Mouse (Mus musculus) left cerebral cortex, postnatal 14 days (tissue): Measurements from ENCODE around the gene Med28. TPM values are rescaled to one million over a fixed set of nuclear protein-coding genes. Genes with fewer than 3 reads are reported as not detected.

ENCODE experiments used
- DNase-seq, 2 experiments: peaks; one replicate each; pipeline ENCODE4 v3.0.0; 2021 to 2022; ENCODE audit warnings: low spot score in 2 of 2, mixed read lengths in 1 of 2
- intact Hi-C: fragments of 180-260 bp; cut with DNase I; formaldehyde crosslinking; loops from one replicate; pipeline ENCODE4 v1.15.1; 2025
- total RNA-seq, 2 experiments: library from RNA; stranded (reverse); gene quantifications; 2 replicates each; pipeline ENCODE4 v1.2.3; 2021

Gene Med28
- total RNA-seq, 2 experiments from 2014 or later = 79.0 to 83.9 TPM

DNA sequence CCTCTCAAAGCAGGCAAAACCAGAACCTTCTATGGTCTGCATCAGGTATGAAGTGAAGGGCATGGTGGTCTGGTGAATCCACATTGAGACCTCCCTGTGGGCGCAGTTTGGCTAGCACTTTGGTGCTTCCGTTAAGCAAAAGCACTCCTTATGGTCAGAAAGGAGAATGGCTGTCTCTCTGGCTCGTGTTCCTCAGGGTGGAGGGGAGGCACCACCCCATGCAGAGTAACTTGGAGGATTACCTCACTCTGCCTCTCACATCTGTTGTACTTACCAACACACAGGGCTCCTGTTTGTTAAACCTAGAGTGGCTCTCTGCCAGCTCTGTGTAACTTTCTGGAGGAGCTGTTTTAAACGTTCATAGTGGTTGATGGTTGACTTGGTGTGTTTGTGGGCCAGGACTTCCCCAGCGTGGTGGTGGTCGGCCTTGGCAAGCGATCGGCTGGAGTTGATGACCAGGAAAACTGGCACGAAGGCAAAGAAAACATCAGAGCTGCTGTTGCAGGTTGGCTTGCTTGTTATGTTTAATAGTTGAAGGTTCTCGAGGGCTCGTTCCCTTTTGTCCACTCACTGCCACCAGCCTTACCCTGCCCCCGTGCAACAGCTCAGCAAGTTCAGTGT lies 23.0 kb upstream of the Med28 start:
- intact Hi-C loops = no loop called here
- DNase-seq = no peak

DNA sequence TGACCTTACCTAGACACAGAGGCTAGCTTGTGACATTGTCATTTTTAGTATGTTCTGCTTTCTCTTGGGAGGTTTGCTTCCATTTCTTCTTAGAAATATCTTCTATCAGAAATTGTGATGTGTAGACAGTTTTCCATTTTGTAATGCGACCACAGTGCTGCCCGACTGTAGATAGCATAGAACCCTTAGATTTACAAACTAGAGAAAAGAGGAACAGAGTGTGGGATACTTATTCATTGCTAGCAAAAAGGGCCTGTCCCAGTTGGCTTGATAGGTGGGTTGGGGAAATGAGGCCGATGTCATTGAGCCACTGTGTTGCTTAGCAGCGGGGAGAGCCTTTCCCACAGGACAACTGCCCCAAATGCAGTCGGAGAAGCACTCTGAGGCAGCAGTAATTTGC lies 22.5 kb upstream of the Med28 start:
- no peak for DNase-seq
- intact Hi-C loops = no loop called here

DNA sequence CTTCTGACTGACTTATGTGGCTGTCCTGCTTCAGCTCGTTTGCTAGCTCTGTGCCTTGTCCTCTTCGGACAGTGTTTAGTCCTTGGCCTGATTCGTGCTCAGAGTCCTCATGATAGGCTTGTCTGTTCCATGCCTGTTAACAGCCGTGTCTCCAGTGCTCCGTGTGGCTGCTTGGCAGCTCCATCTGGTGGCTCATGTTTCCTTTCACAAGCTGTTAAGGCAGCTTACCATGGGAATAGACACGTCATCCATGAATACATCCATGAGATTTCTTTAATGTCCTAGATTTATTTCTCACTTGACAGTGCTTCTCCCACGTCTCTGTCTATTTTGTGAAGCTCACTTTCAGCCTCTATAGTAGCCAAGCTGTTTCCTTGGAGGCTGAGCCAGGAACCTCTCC lies 10.0 kb upstream of the Med28 start:
- intact Hi-C loops = no loop called here
- peak; percentile 19 to 65 for DNase-seq

DNA sequence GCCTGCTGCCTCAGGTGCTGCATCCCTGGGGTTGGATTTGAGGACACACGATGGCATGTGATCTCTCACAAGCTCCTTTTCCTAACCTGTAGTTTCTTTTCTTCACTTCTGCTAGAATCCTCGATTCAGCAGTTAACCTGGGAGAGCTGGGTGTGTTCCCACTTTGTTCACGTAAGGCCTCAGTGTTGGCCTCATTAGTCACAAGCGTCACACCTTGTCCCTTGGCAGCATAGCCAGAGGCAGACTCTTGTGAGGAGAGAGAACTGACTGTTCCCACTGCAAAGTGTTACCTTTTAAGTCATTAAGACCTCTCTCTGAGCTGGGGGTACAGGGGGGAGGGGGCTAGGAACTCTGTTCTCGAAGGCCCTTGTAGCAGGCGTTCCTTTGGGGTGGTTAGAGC lies 7.1 kb upstream of the Med28 start:
- DNase-seq = no peak
- intact Hi-C loops = no loop called here

DNA sequence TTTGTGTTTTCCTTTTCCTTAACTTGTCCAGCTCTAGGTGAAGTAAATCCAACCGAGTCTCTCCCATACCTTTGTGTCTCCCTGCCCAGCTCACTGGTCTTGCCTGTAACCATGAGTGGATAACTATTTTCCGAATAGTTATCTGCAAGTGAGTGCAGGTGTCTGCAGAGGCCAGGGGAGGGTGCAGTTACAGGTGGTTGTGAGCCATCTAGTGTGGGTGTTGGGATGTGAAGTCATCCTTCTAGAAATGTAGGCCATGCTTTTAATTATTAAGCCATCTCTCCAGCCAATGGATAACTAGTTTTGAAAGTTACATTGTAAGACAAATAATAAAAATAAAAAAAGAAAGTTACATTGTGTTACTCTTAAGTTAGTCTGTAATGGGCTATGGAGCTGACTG lies 6.5 kb upstream of the Med28 start:
- intact Hi-C loops = no loop called here
- no peak for DNase-seq

DNA sequence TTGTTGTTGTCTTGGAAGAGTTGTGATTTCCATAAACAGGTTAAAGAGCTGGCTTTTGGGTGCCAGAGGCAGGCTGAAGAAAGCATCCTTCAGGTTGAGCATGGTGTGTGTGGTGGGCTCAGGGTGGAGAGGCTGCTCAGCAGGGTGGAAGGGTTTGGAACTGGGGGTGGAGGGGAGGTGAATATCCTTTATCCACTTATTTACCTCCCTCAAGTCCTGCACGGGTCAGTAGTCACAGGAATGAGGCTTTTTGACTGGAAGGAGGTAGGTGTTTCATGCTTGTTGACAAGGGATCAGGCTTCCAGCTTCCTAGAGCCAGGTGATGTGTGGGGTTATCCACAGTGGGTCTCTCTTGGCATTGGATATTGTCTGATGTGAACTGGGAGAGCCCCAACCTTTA lies 5.4 kb upstream of the Med28 start:
- intact Hi-C loops = no loop called here

DNA sequence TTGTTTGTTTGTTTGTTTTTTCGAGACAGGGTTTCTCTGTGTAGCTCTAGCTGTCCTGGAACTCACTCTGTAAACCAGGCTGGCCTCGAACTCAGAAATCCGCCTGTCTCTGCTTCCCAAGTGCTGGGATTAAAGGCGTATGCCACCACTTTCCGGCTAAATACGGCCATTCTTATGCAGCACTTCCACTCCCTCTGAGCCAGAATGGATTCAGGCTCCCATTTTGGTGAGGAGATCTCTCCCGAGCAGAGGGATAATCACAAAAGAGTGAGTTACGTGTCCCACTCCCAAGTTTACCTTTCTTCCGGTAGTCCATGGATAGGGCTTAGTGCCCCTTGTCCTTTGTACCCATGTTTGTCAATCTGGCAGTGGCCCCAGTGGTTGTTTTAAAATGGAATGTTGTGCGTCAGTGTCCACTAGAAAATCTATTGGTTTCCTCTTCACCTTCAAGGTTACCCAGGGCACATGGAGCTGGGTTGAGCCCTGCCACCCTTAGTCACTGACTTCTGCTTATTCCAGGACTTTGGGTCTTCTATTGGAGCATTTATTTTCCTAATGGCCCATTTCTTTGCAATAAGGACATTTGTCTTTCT lies 4.8 kb upstream of the Med28 start:
- DNase-seq = no peak
- intact Hi-C loops = no loop called here

More for the DNA sequence above, 5.4 kb upstream of the Med28 start:
- no peak for DNase-seq

DNA sequence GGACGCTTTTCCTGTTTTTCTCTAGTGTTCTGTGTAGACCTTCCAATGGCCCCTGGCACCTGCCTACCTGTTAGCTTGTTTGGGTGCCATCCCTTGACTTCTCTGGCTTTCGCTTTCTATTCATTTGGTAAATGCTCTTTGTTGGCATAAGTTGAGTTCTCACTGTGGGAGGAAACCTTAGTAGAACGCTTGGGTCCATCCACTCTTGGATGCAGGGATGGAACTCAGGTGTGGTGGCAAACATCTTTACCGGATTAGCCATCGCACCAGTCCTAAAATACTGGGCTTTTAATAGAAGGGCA lies 731 bp downstream of the Med28 start:
- intact Hi-C loops = no loop called here
- no peak for DNase-seq

DNA sequence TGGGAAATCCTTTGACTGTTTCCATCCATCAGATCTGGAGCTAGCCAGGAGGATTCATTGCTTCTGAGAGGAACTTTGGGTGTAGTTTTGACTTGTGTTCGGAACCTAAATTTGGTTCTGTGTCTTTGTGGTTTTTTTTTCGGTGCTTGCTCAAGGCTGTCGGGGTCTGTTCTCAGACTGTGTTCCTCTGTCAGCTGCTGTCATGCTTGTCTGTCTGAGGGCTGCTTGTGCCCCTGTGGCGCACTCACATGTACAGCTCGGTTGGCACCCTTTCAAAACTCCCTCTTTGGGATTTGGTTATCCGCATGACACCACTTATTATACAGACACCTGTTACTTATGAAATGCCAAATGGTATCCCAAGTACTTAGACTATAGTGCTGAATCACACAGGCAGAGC lies 1.6 kb downstream of the Med28 start:
- intact Hi-C loops = no loop called here
- DNase-seq = no peak

DNA sequence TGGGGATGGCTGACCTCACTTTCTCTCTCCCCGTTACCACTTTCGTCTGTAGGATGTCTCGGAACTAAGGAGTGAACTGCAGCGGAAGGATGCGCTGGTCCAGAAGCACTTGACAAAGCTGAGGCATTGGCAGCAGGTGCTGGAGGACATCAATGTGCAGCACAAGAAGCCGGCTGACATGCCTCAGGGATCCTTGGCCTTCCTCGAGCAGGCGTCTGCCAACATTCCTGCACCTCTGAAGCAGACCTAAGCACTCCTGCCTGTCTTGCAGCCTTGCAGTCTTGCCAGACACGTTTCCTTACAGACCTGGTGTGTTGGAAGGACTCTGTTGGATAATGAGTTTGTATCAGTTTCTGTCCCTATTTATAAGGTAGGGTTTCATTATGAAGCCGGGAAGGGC lies 5.1 kb downstream of the Med28 start:
- intact Hi-C loops = no loop called here
- no peak for DNase-seq

DNA sequence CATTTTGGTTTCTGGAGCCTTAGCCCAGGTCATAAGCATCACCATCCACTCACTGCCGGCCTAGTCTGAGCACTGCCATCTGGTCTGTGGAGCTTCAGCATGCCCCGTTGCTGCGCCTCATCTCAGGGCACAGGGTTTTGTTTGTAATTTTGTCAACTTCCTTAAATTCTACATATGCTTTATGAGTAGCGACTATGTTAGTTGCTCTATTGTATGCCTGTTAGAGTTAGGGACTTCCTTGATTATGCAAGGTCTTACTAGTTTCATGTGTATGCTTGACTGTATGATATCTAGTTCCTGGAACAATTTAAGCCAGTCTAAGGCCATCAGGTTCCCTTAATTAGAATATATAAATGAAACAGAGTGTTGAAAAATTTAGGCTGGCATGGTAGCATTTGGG lies 6.3 kb downstream of the Med28 start:
- DNase-seq = no peak
- intact Hi-C loops = no loop called here

DNA sequence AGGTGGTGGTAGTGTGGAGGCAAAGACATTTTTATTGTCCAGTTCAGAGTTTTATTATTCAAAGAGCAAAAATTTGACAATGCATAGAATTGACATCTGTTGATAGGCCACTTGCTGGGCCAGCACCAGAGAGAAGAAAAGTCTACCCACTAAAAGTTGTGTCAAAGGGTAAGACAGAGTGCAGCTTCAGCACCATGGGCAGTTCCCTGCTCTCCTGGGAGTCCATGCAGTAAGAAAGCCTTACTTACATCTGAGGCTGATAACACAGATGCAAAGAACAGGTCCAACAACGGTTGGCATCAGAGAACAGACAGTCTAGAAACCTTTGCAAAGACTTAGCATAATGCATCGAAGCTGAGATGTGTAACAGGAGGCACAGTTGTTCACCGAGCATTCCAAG lies 9.7 kb downstream of the Med28 start:
- intact Hi-C loops = loop anchor here (5.0 kb wide), 1 partner anchor 57 kb away; no protein-coding TSS in a partner anchor
- no peak for DNase-seq

DNA sequence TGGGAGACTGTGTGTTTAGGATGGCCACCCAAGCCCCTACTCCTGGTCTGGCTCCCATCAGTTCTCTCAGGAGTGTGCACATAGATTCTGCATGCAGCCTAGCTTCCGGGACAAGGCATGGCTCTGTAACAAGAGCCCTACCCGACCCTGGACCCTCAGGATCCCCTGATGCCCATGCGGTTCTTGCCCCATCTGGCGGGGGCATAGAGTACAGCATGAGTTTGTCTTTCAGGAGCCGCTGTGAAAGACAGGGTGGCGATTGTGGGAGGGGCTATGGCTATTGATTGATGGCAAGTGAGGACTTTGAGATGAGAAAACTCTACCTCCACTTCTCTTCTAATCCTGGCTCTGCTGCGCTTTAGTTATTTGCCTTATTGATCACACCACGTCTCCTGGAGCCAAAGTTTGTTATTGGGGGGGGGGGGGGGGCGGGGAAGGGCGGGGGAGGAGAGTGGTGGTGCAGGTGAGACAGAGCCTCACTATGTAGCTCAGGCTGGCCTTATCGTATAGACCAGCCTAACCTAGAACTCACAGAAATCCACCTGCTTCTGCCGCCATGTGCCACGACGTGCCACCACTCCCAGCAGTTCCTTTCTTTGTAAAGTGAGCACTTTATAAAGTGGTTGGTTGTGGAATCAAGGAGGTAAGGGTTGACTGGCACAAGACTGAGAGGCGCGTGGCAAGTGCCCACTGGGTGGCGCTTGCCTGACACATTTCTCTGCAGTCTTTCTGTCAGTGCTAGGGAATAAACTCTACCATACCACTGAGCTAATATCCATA lies 14.5 kb downstream of the Med28 start:
- intact Hi-C loops = loop anchor here (1.0 to 5.0 kb wide), 3 partner anchors 62 to 813 kb away; no protein-coding TSS in a partner anchor
- peak; percentile 67 to 74 for DNase-seq

DNA sequence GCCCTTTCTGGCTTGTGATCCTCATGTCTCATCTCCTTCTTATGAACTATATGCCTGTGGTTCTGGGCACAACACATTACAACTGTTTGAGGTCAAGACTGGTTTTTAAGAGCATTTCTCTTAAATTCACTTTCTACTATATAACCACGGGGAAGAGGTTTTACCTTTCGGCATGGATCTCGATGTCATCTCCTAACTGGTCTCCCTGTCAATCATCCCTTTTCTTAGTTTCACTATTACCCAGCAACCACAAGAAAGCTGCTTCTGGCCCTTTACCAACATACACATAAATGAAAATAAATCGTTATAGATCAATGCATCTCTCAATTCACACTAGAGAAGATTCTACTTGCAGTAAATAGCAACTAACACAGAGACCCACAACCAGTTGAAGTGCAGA lies 15.1 kb downstream of the Med28 start:
- intact Hi-C loops = loop anchor here (1.0 to 5.0 kb wide), 2 partner anchors 133 to 812 kb away; no protein-coding TSS in a partner anchor
- no peak for DNase-seq

DNA sequence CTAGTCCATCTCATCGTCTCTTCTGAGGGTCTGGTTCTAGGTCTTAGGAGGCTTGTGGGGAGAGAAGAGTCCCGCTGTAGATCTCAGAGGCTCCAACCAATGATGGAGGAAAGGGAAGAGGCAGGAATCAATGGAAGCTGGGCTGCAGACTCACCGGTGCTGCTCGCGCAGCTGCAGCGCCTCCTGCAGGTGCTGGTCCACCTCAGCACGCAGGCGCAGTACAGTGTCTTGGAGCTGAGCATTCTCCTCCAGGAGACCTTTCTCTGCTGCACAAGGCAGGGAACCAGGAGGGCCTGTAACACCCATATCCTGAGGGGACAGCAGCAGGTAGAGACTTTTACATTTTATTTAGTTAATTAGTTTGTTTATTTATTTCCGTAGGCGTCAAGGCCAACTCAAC lies 19.5 kb downstream of the Med28 start:
- DNase-seq = no peak
- intact Hi-C loops = loop anchor here (5.0 kb wide), 1 partner anchor 808 kb away; no protein-coding TSS in a partner anchor

DNA sequence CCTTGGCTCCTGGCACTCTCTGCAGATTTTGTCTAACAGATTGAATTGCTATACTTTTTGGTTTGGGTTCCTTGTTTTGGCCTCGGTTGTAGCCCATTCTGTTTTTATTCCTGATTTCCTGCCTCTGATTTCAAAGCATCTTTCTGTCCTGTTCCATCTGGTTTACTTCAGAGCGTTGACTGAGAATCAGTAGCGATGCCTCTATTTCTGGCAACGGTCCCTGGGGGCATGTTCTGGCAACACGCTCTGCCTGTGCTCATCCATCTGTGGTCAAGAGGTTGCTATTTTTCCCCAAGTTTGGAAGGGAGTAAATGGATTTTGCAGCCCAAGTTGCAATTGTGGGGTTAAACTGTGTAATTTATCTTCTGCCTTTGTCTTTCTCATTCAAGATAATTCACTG lies 23.3 kb downstream of the Med28 start:
- intact Hi-C loops = no loop called here
- no peak for DNase-seq

DNA sequence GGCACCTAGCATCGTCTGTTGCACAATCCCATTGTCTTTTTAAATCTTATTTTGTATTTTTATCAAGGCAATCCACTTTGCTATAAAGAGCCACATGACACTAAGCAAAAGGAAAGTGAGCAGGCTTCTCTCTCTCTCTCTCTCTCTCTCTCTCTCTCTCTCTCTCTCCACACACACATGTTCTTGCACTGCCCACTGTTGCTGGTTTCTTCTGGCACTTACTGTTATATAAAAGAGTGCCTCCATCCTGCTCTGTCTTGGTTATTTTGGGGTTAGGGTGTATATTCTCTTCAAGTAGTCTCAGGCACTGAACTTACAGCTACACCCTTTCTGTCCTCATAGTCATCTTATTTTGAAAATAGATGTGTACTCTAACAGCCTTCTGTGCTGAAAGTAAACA lies 29.6 kb downstream of the Med28 start:
- no peak for DNase-seq
- intact Hi-C loops = no loop called here

DNA sequence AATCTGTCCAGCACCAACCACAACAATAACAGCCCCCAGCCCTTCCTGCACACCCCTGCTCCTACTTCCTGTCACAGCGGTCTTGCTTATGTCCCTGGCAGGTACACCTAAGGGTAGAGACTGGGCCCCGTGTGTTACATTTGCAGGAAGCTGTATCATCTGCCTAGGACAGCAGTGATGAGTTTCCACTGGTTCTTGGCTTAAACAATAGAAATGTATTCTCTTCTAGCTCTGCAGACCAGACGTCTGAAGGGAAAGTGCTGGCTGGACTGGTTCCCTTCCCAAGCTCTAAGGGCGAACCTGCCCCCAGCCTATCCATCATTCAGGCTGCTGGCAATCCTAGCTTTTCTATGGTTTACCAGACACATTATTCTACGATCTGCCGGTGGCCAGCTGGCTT lies 44.0 kb downstream of the Med28 start:
- DNase-seq = no peak

DNA sequence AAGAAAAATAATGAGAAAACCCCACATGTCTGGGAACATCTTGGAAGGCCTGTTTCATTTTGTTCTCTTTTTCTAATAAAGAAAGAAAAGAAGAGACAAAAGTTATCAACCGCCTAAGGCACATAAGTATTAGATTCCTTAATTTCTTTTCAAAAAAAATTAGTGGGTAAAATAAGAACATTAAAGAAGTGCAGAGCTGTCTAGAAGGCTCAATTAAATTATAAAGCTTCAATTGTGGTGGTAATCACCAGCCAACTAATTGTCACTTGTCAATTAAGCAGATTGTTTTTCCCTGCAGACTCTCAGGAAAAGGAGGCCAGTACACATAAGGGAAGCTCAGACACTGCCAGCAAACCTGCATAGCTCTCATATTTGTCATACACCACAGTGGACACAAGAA lies 45.8 kb downstream of the Med28 start:
- intact Hi-C loops = no loop called here

More for the DNA sequence above, 44.0 kb downstream of the Med28 start:
- intact Hi-C loops = no loop called here

DNA sequence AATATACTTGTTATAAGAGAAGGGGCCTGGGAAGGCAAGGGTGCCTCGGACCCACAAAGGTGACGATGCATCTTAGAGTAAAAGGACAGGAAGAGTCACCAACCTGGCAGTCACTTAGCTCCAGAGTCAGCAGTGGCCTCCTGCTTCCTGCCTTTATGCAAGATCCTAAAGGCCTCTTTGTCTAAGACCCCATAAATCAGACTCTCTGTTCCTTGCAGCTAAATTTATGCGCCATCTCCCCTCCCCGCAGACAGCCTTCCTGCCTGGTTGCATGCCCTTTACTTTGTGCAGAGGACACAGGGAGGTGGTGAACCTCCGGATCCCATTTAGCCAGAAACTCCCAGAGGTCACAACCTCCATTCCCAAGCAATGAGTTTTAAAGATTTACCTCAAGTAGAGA lies 52.8 kb downstream of the Med28 start:
- intact Hi-C loops = no loop called here
- no peak for DNase-seq

More for the DNA sequence above, 45.8 kb downstream of the Med28 start:
- DNase-seq = no peak

DNA sequence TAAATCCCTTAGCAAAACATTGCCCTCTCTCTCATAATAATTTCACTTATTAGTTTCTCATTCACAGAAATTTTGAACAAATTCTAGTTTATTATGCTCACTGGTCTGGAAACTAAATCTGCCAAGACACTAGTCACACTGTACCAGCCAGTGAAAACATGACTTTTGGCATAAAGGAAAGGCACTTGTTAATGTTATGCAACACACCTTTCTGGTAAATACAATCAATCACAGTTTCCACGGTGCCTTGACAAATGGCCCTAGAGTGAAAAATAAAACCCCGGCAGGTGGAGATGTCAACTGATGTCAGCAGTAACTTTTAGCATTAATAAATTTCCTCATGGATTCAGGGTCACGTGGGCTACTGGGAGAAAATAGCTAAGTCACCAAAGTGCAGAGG lies 56.7 kb downstream of the Med28 start:
- no peak for DNase-seq
- intact Hi-C loops = no loop called here
